Mouse (Mus musculus): ENCODE data around the gene Vasp. TPM values are rescaled to one million over a fixed set of nuclear protein-coding genes. Genes with fewer than 3 reads are reported as not detected.

Vasp gene
- total RNA-seq, 1 experiment from 2014 or later, result 62.0 TPM

GRCm38 (mm10) chr7:19304501-19305412 is 33.1 kb upstream of the Vasp start:
- DNase-seq, result no peak

GRCm38 (mm10) chr7:19303770-19304169 is 32.2 kb upstream of the Vasp start:
- peak; percentile 89 for DNase-seq

GRCm38 (mm10) chr7:19303046-19303305 is 31.4 kb upstream of the Vasp start:
- no peak for DNase-seq

GRCm38 (mm10) chr7:19302264-19303045 is 30.8 kb upstream of the Vasp start:
- DNase-seq, result no peak

DNA sequence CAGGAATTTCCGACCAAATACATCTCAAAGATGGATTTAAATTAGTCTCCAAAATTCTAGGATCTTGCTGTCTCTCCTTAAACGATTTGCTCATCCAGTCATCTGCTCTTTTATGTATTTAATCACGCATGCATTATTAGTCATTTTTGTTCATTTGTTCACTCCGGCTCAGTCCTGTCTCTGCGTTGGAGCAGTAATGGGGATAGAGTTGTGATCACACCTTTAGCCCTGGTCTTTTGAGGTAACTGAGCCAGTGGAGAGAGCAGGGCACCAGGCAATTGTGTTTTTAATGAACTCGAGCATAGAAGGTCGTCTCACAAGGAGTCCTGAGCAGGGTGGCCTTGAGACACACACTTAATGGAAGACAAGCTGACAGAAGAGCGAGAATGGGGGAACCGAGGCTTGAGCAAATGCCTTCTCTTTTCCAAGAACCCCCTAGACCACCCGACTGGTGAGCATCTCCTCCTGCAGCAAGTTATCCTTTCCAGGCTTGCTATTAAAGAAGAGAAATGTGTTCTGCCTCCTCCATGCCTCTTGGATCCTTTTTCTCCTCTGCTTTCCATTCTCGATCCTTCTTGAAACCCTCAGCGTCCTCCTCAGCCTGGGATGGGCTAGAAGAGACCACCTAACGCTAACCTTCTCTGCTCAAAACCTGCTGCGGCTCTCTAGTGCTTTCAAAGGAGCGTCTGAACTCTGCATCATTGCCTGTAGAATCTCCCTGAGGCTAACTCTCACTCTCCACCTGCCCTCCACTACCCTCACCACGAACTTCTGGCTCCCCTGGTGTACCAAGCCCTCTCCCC is 30.0 kb upstream of the Vasp start:
- DNase-seq, result no peak

GRCm38 (mm10) chr7:19300501-19301421 is 29.1 kb upstream of the Vasp start:
- peak; percentile 83 for DNase-seq

DNA sequence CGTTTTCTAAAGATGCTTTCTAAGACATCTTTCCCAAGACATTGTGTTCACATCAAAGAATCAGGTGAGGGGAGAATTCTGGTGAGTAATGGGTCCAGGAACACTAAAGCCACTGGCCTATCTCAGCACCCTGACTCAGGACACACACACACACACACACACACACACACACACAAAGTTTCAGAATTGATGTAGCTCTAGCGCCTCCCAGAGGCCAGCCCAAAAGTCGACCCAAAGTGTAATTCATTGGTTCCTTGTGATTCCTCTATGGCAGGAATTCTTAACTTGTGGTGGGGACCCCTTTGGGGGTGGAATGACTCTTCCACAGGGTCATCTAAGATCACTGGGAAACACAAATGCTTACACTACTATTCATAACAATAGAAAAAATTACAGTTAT is 27.6 kb upstream of the Vasp start:
- DNase-seq, result peak; percentile 69

DNA sequence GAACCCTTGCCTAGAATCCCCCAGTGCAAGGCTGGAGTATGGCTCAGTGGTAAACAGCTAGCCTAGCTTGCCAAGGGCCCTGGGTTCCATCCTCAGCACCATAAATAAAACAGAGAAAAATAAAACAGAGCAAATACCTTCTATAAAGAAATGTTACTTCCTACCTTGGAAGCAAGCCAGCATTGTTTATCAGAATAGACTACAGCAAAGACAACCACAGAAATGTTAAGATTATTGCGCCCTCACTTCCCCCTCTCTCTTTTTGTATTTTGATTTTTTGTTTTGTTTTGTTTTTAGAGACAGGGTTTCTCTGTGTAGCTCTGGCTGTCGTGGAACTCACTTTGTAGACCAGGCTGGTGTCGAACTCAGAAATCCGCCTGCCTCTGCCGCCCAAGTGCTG is 26.2 kb upstream of the Vasp start:
- DNase-seq, result no peak

DNA sequence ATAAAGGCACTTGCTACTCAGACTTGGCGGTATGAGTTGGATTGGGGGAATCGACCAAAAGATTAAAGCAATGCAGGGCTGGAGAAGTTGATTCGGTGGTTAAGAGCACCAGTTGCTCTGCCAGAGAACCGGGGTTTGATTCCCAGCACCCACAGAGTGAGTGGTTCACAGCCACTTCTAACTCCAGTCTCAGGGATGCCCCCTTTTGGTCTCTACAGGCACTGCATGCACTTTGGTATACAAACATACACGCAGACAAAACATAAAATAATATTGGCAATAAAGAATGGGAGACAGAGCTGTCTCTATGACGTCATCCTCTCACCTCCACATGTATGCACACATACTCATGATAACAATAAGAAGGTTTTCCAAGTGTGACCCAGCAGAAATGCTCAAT is 25.4 kb upstream of the Vasp start:
- no peak for DNase-seq

DNA sequence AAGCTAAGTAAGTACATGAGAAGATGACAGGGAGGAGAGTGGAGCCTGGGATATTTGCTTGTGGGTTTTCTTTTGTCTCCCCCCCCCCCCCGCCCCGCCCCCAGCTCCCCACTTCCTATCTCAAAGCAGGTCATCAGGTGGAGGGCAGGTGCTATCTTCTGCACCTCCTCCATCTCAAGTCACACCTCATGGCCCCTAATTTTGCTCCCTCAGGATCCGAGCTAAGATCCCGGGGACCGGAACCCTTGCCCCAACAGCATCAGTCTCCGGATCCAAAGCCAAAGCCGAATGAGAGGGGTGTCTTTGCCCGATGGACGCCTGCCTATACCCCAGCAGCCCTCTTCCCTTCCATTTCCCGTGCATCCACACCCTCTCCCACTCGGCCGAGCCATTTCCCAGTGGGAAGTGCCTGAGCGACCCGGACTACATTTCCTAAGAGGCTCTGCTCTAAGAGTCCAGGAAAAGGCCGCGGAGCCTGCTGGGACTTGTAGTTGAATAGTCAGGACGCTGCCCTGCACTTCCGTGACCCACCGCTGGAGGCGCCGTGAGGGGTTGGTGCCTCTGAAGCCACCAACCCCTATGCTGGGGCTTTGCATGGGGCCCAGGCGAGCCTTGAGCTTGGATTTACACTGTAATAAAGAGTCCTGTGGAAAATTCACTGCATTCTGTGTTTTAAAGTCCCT is 24.0 kb upstream of the Vasp start:
- DNase-seq, result peak; percentile 97

- peak; percentile 53 for DNase-seq
These were observed 19.5 kb upstream of the Vasp start for GRCm38 (mm10) chr7:19290969-19291596.

- peak; percentile 69 for DNase-seq
These were observed 13.1 kb upstream of the Vasp start for GRCm38 (mm10) chr7:19284763-19285162.

GRCm38 (mm10) chr7:19283406-19283804 is 11.8 kb upstream of the Vasp start:
- no peak for DNase-seq

GRCm38 (mm10) chr7:19282791-19283405 is 11.3 kb upstream of the Vasp start:
- DNase-seq, result peak; percentile 87

- peak; percentile 89 for DNase-seq
These were observed 10.8 kb upstream of the Vasp start, which contains the start of gene Rtn2 for GRCm38 (mm10) chr7:19282385-19282784. Gene Rtn2 (plus strand): TSS chr7:19282624.

- peak; percentile 70 for DNase-seq
These were observed 10.2 kb upstream of the Vasp start for GRCm38 (mm10) chr7:19281680-19282304.

DNA sequence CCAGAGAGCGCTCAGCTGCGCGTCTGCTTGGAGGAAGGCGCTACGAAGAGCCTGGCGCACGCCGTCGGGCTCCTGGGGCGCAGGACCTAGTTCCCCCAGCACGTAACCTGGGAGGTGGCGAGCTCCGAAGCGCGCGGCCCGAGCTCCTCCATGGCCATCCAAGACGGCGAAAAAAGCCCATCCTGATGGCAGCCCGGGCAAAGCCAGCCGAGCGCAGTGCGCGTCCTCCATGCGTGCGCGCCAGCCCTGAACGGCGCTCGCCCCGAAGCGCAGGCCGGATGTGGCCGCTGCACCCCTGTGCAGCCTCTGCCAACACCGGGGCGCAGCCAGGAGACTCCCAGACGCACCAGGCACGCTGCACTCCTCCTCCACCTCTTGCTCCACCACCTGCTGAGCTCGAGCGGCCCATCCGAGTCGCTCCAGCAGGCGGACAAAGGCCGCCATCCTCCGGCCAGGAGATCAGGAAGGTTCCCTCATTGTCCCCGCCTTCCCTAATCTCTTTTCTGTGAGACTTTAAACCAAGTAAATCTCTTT is 8.0 kb upstream of the Vasp start, which contains the start of gene Ppm1n:
Ppm1n (minus strand) TSS at position 484 of the 534 bp plus-strand sequence.
- no peak for DNase-seq

DNA sequence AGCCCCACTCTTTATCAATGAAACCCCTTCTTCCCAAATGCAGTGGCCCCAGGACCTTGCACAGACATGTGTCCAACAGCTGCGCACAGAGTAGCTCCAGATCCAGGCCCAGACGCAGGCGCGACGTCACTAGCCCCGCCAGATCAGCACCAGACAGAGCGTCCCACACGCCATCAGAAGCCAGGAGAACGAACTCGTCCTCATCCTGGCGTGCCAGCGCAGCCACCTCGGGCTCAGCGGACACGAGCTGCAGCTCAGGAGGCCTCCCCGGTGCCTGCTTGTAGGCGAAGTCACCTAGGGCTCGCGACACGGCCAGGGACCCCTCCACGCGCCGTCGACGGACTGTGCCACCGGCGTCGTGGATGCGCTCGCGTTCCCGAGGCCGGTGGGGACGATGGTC is 7.4 kb upstream of the Vasp start:
- DNase-seq, result no peak

GRCm38 (mm10) chr7:19276253-19276652 is 4.6 kb upstream of the Vasp start:
- no peak for DNase-seq
